Mouse (Mus musculus) ovary, postnatal 36 days (tissue): ENCODE measurements around the gene Adgrl2.

Experiments
- DNase-seq: peaks from one replicate; pipeline ENCODE4 v3.0.0; 2022; ENCODE audit warnings: low spot score, mixed read lengths

Gene Adgrl2

GRCm38 (mm10) chr3:148977124-148977529 lies 13.2 kb downstream of the Adgrl2 start:
- DNase-seq: no peak

- DNase-seq: no peak
Measured at GRCm38 (mm10) chr3:148971893-148972596, 18.3 kb downstream of the Adgrl2 start.

DNA sequence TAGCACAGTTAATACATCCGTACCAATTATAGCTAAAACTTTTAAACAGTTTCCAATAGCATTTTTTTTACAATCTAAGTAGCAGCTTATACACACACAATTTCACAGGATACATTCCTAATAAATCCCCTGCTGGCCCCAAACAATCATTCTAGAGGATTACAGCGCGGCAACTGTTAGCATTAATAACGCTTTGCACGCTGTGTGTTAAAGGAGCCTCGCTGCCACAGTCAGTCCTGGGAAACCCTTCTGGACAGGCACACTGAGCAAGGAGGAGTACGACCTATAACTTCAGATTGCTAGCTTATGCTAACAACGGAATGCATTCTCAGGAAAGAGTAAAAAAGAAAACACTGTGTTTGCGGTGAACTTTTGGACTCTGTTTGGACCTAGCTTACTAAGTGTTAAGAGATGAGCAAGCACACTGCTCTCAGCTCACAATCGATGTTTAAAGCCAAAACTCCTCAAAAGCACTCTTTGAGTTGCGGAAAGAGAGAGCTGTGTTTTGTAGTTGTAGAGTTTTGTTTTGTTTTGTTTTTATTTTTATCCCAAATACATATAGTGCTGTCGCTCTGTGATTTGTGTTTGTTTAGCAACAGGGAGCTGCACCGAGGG lies 25.3 kb downstream of the Adgrl2 start:
- DNase-seq: no peak

- no peak for DNase-seq
Measured at GRCm38 (mm10) chr3:148963381-148964044, 26.8 kb downstream of the Adgrl2 start.

GRCm38 (mm10) chr3:148961611-148962010 lies 28.7 kb downstream of the Adgrl2 start:
- DNase-seq: no peak

DNA sequence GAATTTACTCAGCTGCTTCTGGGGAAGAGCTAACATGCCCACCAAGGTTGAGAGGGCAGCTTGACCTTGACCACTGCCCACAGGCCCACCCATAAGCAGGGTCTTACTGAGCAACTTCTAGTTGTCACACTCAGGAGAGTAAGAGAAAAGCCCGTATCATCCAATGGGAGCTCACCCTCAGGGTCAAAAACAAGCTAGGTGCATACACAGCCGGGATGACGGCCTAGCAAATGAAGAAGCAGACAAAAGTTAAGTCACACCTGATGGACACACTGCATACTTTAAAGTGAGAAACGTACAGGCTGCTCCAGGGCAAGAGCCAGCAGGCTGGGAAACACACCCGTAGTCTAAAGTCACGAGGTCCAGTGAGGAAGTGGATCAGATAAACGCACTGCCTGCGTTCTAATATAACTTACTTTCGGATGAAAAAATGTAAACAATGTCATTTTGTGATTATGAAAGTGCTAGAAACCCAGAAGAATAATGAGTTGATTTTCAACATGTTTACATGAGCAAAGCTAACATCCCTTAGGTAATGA lies 29.5 kb downstream of the Adgrl2 start:
- no peak for DNase-seq

DNA sequence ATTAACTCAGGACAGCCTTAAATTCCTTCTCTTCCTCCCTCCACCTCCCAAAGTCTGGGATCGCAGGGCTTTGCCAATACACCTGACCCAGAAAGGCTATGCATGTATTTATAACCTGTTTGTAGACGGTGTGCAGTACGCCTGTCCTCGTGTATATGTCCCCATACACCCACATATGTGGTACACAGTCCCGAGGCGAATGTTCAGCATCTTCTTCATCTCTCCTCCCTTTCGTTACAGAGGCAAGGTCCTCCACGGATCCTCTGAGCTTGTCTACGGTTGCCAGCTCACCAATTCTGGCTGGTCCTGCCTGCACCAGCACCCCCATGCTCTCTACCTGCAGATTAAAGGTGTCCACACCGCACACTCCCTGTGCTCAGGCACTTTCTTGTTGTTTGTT lies 30.1 kb downstream of the Adgrl2 start:
- DNase-seq: no peak

- DNase-seq: peak; percentile 23
Measured at GRCm38 (mm10) chr3:148959327-148960025, 30.9 kb downstream of the Adgrl2 start.

DNA sequence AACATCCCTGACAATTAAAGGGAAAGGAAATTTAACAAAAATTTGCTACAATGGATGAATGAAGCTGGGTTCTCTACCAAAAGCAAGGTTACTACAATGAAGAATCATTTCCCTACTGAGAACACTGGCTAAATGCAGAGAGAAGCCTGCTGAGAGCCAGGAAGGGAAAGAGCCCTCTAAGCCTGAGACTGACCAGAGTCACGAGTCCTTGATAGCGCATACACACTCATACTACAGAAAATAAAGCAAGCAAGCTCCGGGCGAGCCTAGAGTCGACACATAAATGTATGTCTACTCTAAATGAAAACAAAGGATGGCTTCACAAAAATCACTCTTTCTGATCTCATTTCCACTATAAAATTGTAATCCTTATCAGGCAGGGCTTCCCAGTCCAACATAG lies 31.6 kb downstream of the Adgrl2 start:
- no peak for DNase-seq

DNA sequence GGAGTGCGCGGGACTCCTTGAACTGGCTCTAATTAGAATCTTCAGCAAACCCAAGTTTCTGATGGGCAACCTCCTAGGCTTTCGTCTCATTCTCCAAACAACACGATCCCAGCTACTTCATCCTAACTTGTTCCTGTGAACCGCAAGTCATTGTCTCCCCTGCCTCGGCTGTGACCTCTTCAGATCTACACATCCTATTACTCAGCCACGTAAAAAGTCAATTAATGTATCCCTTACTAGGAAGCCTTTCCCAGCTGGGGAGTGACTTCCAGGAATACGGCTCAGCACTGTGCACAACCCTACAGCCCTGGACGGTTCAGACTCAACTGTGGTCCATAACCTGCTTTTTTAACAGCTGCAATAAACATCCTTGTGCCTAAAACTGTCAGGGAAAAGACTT lies 32.2 kb downstream of the Adgrl2 start:
- DNase-seq: no peak

GRCm38 (mm10) chr3:148956887-148957286 lies 33.5 kb downstream of the Adgrl2 start:
- no peak for DNase-seq

DNA sequence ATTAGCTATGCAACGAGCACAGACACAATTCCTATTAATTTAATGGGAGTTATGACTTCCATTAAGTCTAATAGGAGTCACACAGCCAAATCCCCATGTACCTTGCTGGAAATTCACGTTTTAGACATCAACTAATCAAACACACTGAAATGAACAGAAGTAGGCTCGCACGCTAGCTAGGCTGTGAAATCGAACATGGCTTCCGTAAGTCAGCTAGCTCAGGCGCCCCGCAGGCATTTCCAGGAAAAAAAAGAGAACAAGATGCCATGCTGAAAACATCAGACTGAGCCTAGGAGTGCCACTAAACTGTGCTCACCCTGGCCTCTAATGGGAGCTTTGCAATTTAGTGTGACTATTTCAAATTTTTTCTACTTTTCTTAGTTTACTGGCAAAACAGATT lies 40.6 kb downstream of the Adgrl2 start:
- DNase-seq: no peak

DNA sequence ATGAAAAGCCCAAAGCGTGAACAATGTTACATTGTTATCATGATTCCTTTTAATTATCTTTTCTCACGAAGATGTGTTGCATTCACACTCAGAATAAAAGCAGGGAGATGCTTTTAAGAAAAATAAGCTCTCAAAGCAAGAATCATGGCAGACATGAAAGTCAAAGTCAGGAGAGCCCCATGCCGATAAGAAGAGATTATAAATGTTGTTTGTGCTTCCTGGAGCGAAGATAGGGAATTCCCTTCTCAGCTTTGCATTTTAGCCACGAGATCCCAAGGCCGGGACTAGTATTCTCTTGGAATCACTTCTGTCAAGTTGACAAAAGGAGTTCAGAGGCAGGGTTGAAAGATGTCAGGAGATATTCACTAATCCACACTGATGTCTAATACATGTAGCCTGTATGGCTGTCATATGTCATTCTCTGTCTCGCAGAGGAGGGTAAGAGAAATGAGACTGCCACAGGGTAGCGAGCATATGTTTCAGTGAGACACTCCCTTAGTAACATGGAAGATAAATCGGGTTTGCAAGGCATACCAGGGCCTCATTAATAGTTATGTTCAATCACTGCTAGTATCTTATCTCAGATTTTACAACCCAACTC lies 42.5 kb downstream of the Adgrl2 start:
- no peak for DNase-seq

DNA sequence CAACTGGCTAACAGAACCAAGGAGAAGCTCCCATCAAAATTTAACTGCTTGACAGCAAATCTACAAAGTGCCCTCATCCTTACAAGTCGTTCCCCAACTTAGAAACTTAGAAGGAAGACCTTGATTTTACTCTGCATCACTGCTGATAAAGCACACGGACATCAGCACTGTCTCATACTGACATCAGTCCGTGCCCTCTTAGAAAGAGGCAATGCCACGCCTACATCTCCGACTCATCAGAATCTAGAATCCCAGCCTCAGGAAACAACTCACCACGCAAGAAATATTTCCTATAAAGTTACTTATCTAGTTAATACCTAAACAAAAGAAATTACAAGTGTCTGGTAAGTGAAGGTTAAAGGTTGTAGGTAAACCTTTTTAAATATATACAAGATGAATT lies 43.1 kb downstream of the Adgrl2 start:
- DNase-seq: no peak

DNA sequence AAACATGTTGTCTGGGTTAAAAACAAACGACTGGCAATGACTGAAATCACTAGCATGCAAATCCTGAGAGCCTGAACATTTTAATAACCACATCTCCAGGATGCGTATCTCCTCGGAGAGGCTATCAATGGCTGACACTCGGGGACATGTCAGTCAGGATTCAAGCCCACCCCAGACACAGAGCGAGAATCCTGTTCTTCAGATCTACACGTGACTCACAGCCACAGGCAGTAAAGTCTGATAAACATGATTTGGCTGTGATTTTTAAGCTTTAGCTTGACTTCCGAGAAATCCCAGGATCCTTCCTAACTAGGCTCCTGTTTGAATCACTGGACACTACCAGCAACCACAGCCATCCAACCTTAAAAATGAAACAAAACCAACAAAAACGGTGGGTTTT lies 44.8 kb downstream of the Adgrl2 start:
- no peak for DNase-seq

GRCm38 (mm10) chr3:148939457-148939856 lies 50.9 kb downstream of the Adgrl2 start:
- DNase-seq: no peak

GRCm38 (mm10) chr3:148935056-148935455 lies 55.3 kb downstream of the Adgrl2 start:
- no peak for DNase-seq

DNA sequence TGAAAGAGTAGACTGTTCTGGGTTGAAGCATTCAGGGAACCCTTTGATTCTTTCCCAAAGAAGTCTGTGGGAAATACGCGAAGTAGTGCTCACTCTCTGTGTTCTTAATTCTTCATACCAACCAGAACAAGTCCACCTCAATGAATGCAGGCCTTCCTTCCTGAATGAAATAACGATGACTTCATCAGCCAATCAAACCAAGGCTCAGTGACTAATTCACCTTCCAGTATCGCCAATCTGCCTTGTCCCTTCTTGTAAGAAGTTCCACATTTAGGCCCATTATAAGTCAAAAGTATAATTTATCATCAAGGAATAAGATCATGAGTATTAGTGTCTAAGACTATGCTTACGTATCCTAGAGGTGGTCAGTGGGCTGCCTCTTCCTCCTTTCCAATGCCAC lies 56.1 kb downstream of the Adgrl2 start:
- DNase-seq: no peak

GRCm38 (mm10) chr3:148933160-148933559 lies 57.2 kb downstream of the Adgrl2 start:
- DNase-seq: no peak

DNA sequence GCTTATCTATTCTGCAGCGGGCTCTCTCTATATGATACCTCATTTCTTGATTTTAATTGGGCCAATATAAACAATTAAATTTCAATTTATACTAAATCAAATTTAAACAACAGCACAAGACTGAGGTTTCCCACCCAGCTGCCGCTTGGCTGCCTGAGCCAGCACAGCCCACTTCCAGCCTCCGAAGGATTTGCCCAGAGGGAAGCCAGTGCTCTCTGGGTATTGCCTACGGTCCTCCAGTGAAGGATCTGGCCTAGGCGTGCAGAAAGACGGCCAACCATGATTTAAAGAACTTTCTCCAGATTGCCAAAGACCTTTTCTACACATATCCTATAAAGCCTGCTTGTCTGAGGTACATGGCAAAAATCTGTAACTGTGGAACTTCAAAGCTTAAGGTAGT lies 59.4 kb downstream of the Adgrl2 start:
- no peak for DNase-seq

- no peak for DNase-seq
Measured at GRCm38 (mm10) chr3:148926330-148926729, 64.0 kb downstream of the Adgrl2 start.

DNA sequence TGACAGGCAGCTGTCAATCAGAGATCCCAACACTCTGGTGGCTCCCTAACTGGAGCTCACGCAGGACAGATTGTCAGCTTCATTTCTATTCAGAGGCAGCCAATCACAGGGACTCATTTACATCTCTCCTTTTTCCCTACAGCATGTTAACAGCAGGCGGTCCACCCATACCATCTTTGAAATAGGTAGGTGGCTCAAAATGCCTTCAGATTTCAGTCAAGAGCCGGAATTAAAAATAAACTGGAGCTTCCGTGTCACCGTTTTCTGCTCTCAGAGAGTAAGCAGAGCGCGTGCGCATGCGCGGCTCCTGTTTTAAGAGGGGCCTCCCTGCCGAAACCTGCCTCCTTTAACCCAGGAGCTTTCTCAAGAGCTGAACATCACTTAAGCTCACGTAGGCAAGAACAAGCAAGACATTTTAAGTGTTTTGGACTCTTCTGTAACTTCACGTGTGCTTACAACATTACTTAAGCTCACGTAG lies 67.7 kb downstream of the Adgrl2 start:
- no peak for DNase-seq
